Mouse (Mus musculus) heart, adult 2 months (tissue): ENCODE measurements around the gene Gjd3.

Experiments used
- CTCF ChIP-seq: fragments of 200-600 bp; IDR thresholded peaks from 2 replicates; pipeline ENCODE4 v1.8.1; 2022; ENCODE audit warnings: antibody characterized with exemption, mild to moderate bottlenecking, moderate library complexity
- EP300 ChIP-seq: fragments of 200-500 bp; IDR thresholded peaks from 2 replicates; pipeline ENCODE4 v1.6.1; 2011; ENCODE audit warnings: low read depth, low read length, control low read depth; ENCODE audit not compliant: insufficient read depth
- POLR2A ChIP-seq: fragments of 200-500 bp; IDR thresholded peaks from 2 replicates; pipeline ENCODE4 v1.6.1; 2011; ENCODE audit warnings: mild to moderate bottlenecking, low read depth, low read length, control low read depth; ENCODE audit not compliant: insufficient read depth

DNA sequence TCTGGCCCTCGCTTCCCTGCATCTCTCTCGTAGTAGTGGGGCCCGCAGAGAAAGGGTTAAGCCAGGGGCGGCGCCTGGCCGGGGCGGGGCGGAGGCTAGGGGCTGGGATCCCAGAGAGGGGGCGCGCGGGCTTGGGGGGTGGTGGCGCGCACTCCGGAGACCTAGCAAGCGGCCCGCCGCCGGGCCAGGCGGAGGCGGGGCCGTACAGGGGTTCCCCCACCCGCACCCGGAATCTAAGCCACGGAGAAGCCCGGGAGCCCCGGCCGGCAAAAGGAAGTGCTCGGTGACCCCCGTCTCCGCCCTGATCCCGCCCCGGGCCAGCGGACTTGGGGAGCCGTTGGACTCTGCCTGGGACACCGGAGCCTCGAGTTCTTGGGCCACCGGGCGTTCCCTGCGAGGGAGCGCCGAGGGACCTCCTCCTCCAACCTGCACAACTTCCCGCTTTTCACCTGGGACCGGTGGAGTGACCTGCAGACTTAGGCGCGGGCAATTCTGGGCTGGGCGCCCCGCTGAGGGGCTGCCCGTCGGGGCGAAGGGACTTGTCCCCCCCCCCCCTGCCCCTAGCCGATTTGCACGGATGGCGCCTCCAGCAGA lies 22.4 kb downstream of the Gjd3 start:
- TF ChIP-seq POLR2A = no peak
- TF ChIP-seq EP300 = no peak
- no peak for TF ChIP-seq CTCF
